Mouse (Mus musculus): ENCODE data around the gene Nsmf. TPM values are rescaled to one million over a fixed set of nuclear protein-coding genes. Genes with fewer than 3 reads are reported as not detected.

The Nsmf gene
- 10 to 100 TPM; 43.1 to 47.7 TPM for total RNA-seq (2021)
- long read RNA-seq, experiment 1, transcript Nsmf-201 (15 exons, 2,922 nt) = major isoform, 25 of 51 reads
- long read RNA-seq, experiment 1, partial matches to known transcripts = 5 of 51 reads
- long read RNA-seq, experiment 1, other reads (novel, unspliced or antisense) = 21 of 51 reads
- long read RNA-seq, experiment 2, transcript Nsmf-202 (14 exons, 2,824 nt) = minor isoform, 5 of 71 reads
- long read RNA-seq, experiment 2, transcript Nsmf-201 (15 exons, 2,922 nt) = major isoform, 33 of 71 reads
- long read RNA-seq, experiment 2, partial matches to known transcripts = 8 of 71 reads
- long read RNA-seq, experiment 2, other reads (novel, unspliced or antisense) = 24 of 71 reads

GRCm38 (mm10) chr2:25054221-25055067 is at the start of gene Nsmf:
Gene Nsmf, plus strand, starts transcription at chr2:25054355.
- peak; percentile 82 to 90 for DNase-seq (ENCODE audit: low spot score in 2 of 2)

DNA sequence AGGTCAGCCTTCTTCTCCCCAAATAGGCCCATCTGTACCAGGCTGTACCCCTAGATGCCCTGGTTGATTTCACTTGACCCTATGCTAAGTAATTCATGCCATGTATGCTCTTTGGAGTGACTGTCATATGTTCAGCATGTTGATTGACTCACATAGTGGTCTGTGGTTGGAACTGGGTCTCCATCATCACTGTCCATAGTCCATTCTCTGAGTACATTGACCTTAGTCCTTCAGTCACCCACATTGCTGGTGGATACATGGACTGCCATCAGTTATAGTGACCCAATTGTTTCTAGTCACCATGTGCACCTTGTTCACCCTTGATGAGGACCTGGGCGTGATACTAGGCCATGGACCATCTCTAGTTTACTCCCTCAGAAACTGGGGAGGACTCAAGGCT is 47.4 kb upstream of the Nsmf start:
- DNase-seq (ENCODE audit: low spot score in 2 of 2) = no peak

DNA sequence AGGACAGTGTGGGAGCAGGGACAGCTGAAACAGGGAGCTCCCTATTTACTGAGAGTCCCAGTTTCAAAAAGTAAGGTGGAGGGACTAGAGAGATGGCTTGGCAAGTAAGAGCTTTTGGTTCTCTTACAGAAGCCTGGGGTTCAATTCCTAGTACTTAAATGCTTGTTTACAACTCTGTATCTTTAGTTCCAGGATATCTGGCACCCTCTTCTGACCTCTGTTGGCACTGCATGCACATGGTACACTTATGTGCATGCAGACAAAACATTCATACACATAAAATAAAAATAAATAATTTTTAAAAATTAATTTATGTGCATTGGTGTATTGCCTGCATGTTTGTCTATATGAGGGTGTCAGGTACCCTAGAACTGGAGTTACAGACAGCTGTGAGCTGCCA is 45.9 kb upstream of the Nsmf start:
- no peak for DNase-seq (ENCODE audit: low spot score in 2 of 2)

DNA sequence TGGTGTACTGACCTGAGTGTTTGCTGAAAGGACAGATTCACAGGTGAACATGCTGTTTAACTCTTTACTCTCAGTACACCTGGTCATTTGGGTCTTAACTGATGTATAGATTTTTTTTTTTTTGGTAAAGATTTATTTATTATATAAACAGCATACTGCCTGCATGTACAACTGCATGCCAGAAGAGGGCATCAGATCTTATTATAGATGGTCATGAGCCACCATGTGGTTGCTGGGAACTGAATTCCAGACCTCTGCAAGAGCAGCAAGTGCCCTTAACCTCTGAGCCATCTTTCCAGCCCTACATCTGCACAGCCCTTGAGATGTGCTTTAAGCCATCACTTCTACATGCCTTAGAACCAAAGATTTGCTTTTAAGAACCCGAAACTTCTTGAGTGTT is 31.5 kb upstream of the Nsmf start:
- DNase-seq (ENCODE audit: low spot score in 2 of 2) = no peak

GRCm38 (mm10) chr2:25025109-25025508 is 29.0 kb upstream of the Nsmf start:
- DNase-seq (ENCODE audit: low spot score in 2 of 2) = no peak

DNA sequence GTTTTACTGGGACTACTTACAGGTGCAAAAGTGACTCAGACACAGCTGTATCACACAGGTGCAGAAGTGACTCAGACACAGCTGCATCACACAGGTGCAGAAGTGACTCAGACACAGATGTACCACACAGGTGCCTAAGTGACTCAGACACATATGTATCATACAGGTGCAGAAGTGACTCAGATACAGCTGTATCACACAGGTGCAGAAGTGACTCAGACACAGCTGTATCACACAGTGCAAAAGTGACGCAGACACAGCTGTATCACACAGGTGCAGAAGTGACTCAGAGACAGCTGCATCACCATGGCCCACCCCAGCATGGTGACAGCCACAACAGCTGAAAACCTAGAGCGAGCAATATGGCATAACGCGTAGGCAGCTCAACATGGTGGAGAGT is 19.2 kb upstream of the Nsmf start:
- DNase-seq (ENCODE audit: low spot score in 2 of 2) = no peak

- DNase-seq (ENCODE audit: low spot score in 2 of 2) = no peak
Observed at GRCm38 (mm10) chr2:25040089-25040488, 14.1 kb upstream of the Nsmf start.

GRCm38 (mm10) chr2:25050921-25051320 is 3.2 kb upstream of the Nsmf start:
- no peak for DNase-seq (ENCODE audit: low spot score in 2 of 2)

DNA sequence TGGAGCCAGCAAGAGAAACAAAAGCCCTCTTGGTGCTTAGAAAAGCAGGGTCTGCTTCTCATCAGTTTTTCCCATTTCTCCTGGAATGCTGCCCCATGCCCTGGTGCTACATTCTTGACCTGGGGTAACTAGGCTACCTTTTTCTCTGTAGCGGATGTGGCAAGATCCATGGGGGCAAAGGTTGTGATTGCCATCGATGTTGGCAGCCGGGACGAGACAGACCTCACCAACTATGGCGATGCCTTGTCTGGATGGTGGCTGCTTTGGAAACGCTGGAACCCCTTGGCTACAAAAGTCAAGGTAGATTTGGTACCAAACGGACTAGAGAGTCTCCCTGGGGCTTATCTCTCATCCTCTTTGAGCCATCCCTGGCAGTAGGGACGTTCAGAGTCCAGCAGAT is 2.7 kb upstream of the Nsmf start:
- no peak for DNase-seq (ENCODE audit: low spot score in 2 of 2)

GRCm38 (mm10) chr2:25053101-25053500 is 1.1 kb upstream of the Nsmf start:
- no peak for DNase-seq (ENCODE audit: low spot score in 2 of 2)

GRCm38 (mm10) chr2:25055068-25055405 is 882 bp downstream of the Nsmf start:
- peak in 1 of 2 experiments; percentile 28 for DNase-seq (ENCODE audit: low spot score in 2 of 2)

DNA sequence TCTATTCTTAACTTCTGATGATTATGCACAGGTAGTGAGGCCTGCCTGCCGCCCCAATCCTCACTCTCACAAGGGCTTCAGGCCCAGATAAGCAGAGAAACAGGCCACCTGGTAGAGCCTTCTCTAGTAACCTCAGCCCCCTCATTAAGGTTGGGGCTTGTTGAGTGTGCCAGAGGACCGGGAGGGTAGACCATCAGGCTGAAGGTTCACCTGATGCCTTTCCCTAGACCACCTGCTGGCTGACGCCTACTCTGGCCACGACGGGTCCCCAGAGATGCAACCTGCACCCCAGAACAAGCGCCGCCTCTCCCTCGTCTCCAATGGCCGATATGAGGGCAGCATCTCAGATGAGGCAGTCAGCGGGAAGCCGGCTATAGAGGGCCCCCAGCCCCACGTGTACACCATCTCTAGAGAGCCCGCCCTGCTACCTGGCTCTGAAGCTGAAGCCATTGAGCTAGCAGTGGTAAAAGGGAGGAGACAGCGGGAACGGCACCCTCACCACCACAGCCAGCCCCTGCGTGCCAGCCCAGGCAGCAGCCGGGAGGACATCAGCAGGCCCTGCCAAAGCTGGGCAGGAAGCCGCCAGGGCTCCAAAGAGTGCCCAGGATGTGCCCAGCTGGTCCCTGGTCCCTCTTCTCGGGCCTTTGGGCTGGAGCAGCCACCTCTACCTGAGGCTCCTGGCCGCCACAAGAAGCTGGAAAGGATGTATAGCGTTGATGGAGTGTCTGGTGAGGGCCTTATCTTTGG is 1.4 kb downstream of the Nsmf start:
- DNase-seq (ENCODE audit: low spot score in 2 of 2) = no peak

DNA sequence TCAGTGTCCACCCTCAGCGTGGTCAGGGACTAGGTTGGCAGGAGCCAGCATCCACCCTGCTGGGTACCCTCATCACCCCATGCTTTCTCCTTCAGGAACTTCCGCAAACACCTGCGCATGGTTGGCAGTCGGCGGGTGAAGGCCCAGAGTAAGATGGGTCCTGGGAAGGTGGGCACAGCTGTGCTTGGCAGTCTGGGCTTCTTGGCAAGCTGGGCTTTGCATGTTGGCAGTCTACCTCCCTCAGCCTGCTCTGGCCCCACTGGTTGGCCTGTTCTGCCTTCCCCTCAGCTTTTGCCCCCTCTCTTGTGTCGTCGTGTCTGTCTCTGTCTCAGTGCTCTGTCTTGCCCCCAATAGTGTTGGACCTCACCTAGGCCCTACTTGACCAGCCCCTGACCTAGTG is 4.8 kb downstream of the Nsmf start:
- DNase-seq (ENCODE audit: low spot score in 2 of 2) = no peak

GRCm38 (mm10) chr2:25063523-25063922 is 9.4 kb downstream of the Nsmf start:
- DNase-seq (ENCODE audit: low spot score in 2 of 2) = no peak

DNA sequence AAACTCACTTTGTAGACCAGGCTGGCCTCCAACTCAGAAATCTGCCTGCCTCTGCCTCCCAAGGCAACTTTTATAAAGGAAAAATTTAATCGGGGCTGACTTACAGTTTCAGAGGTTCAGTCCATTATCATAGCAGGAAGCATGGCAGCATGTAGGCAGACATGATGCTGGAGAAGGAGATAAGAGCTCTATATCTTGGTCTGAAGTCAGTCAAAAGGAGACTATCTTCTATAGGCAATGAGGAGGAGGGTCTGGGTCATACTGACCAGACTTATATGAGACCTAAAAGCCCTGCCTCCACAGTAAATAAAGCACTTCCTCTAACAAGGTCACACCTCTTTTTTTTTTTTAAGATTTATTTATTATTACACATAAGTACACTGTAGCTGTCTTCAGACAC is 10.1 kb downstream of the Nsmf start:
- no peak for DNase-seq (ENCODE audit: low spot score in 2 of 2)

DNA sequence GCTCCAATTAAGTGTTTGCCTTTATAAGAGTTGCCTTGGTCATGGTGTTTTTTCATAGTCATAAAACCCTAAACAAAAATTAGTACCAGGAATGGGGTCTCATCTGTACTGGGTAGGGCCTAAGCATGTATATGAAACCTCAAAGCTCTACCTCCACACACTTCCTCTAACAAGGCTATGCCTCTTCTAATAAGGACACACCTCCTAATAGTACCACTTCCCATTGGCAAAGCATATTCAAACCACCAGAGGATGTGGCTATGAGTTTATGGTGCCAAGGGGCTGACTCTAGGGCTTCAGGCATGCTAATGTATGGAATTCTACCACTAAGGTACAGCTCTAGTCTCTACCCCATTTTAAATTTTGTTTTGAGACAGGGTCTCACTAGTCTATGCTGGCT is 11.4 kb downstream of the Nsmf start:
- DNase-seq (ENCODE audit: low spot score in 2 of 2) = no peak

DNA sequence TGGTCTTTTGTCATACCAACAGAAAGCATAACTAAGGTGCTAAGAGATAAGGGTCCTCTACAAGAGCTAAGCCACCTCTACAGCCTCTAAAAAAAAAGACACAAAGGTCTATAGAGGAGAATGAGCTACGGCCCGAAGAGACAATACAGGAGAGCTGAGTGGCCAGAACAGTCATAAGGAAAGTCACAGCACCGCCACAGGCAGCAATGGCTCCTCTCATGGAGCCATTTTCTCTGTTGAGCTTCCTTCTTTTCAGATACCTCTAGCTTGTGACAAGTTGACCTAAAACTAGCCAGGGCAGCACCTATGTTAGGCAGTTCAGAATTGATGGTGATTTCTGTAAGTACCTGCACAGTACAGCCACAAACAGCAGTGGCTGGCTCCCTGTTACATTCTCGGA is 12.4 kb downstream of the Nsmf start:
- DNase-seq (ENCODE audit: low spot score in 2 of 2) = no peak

DNA sequence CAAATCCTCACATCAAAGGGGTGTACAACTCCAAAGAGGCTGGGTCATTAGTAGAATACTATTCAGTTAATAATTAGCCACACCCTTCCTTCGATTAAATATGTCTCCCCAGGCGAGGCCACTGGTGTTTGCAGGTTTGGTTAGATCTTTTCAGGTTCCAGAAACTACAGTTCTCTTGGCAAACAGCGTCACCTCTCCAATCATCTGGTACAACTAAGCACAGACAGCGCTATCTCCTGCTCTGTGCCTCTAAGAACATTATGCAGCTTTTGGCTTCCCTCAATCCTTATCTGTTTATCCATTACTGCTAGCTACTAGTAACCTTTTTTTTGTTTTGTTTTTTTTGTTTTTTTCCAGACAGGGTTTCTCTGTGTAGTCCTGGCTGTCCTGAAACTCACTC is 15.4 kb downstream of the Nsmf start:
- DNase-seq (ENCODE audit: low spot score in 2 of 2) = no peak

GRCm38 (mm10) chr2:25072398-25072797 is 18.2 kb downstream of the Nsmf start:
- no peak for DNase-seq (ENCODE audit: low spot score in 2 of 2)

DNA sequence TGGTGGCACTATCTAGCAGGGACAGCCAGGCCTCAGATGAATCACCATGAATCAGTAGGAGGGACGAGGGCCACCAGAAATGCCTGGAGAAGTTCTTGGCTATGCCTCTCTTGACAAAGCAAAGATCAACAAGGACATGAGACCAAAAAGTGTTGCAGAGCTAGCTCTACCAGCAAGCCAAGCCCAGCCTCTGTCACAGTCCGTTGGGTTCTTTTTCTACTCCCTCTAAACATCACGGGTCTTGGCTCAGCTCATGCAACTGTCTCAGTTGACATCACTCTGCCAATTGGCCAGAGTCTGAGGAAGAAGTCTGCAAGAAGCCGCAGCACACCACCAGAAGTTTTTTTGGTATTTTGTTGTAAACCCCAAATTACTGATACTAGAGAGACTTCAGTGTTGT is 21.4 kb downstream of the Nsmf start:
- peak in 1 of 2 experiments; percentile 36 for DNase-seq (ENCODE audit: low spot score in 2 of 2)

DNA sequence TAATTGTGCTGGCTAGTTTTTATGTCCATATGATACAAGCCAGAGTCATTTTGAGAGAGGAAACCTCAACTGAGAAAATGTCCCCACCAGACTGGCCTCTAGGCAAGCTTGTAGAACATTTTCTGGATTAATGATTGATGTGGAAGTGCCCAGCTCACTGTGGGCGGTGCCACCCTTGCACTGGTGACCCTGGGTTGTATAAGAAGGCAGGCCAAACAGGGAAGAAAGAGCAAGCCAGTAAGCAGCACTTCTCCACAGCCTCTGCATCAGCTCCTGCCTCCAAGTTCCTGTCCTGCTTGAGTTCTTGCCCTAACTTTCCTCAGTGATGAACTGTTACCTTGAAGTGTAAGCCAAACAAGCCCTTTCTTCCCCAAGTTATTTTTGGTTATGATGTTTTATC is 24.8 kb downstream of the Nsmf start:
- DNase-seq (ENCODE audit: low spot score in 2 of 2) = no peak

DNA sequence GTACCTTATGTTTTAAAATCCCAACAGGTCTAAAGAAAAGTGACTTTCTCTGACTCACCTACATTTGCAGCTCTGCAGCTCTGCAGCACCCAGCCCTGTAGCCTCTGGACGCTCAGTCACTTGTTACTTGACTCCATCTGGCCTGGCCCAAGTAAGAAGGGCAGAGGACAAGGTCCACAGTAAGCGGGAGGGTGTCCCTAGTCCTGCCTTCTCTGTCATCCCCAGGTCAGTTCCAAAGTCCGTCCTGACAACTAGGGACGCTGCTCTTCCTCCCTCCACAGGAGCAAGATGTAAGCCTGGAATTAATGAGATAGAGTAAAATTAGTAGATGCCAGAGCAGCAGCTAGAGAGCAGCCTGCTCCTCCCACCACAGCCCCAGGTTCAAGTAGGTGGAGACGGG is 25.9 kb downstream of the Nsmf start, which contains the start of gene Entpd8:
Gene Entpd8 (plus strand): TSS at position 229 of the 400 bp plus-strand sequence.
- DNase-seq (ENCODE audit: low spot score in 2 of 2) = no peak

All from gastrocnemius, postnatal 4 days (tissue).